Mouse (Mus musculus) intestine, embryonic 14.5 days (tissue): ENCODE data around the gene Nebl. TPM values are rescaled to one million over a fixed set of nuclear protein-coding genes. Genes with fewer than 3 reads are reported as not detected.

Experiments
- ATAC-seq: fragments of 200-750 bp; cut with Nextera tagmentation; replicated peaks from 2 replicates; pipeline ENCODE4 v1.8.0; 2017; ENCODE audit warnings: low read depth, moderate number of reproducible peaks, moderate TSS enrichment, moderate library complexity; ENCODE audit not compliant: low FRiP score, low TSS enrichment
- DNase-seq: peaks from one replicate; pipeline ENCODE4 v3.0.0-alpha.2; 2018; ENCODE audit warnings: low spot score
- H3K27ac ChIP-seq: fragments of 300-500 bp; sonication (generic); 2 replicates; pipeline ENCODE4 v1.5.1; 2014; ENCODE audit warnings: low read depth, mild to moderate bottlenecking, control low read depth
- H3K27me3 ChIP-seq: fragments of 300-500 bp; sonication (generic); replicated peaks from 2 replicates; pipeline ENCODE4 v1.6.1; 2014; ENCODE audit warnings: low read length, control low read depth; ENCODE audit not compliant: control insufficient read depth, insufficient read depth
- H3K36me3 ChIP-seq: fragments of 300-500 bp; sonication (generic); 2 replicates; pipeline ENCODE4 v1.6.1; 2014; ENCODE audit warnings: low read length, control low read depth; ENCODE audit not compliant: control insufficient read depth, insufficient read depth
- H3K4me1 ChIP-seq: fragments of 300-500 bp; sonication (generic); replicated peaks from 2 replicates; pipeline ENCODE4 v1.6.1; 2014; ENCODE audit warnings: low read length, control low read depth, mixed read lengths; ENCODE audit not compliant: control insufficient read depth, insufficient read depth
- H3K4me2 ChIP-seq: fragments of 300-500 bp; sonication (generic); 2 replicates; pipeline ENCODE4 v1.6.1; 2014; ENCODE audit warnings: low read length
- H3K4me3 ChIP-seq: fragments of 300-500 bp; sonication (generic); 2 replicates; pipeline ENCODE4 v1.5.1; 2014; ENCODE audit warnings: low read depth, low read length, control low read depth, mixed read lengths
- H3K9ac ChIP-seq: fragments of 300-500 bp; sonication (generic); 2 replicates; pipeline ENCODE4 v1.6.1; 2014; ENCODE audit warnings: mild to moderate bottlenecking, low read length
- H3K9me3 ChIP-seq: fragments of 300-500 bp; sonication (generic); 2 replicates; pipeline ENCODE4 v1.6.1; 2016; ENCODE audit warnings: low read length, control low read depth; ENCODE audit not compliant: control insufficient read depth
- WGBS: fragments of 180-500 bp; shearing (Covaris S2); extraction: QIAGEN DNeasy Blood & Tissue Kit; methylation state at CpG from one replicate; pipeline ENCODE4 v1.1.7; 2014; 5-methylcytosine and 5-hydroxymethylcytosine counted together
- polyA plus RNA-seq: library from polyadenylated mRNA; unstranded; fragments of >200 nt; fragmentation: Nextera tagmentation; extraction: Ambion mirVana; gene quantifications from 2 replicates; pipeline ENCODE4 v1.2.1, GENCODE M21; 2014

Gene Nebl
- polyA plus RNA-seq, 1 experiment from 2014 or later = 0.99 TPM

GRCm38 (mm10) chr2:17365671-17366070 lies 365.6 kb downstream of the Nebl start:
- Histone ChIP-seq H3K36me3 (no peaks in the 10 kb centered on the region), H3K27me3 (no peaks in the 10 kb centered on the region), H3K4me1 (peaks cover 7% of the 10 kb centered on the region), H3K9me3 (no peaks in the 10 kb centered on the region), H3K27ac (no peak overlapping the region), H3K4me3 (no peak overlapping the region), H3K4me2 (no peak overlapping the region), H3K9ac (no peak overlapping the region)
- WGBS = 69% methylated on average over 5 of the region's 5 CpGs
- DNase-seq (no peak), ATAC-seq (no peak)

- DNase-seq = no peak
- Histone ChIP-seq H3K4me2 (no peak overlapping the region), H3K36me3 (no peaks in the 10 kb centered on the region), H3K27ac (no peak overlapping the region), H3K4me3 (no peak overlapping the region), H3K4me1 (peaks cover 7% of the 10 kb centered on the region), H3K27me3 (no peaks in the 10 kb centered on the region), H3K9ac (no peak overlapping the region), H3K9me3 (no peaks in the 10 kb centered on the region)
- ATAC-seq = no peak
- WGBS = 61% methylated on average over 6 of the region's 6 CpGs
Measured at GRCm38 (mm10) chr2:17364971-17365548, 366.2 kb downstream of the Nebl start.

- Histone ChIP-seq H3K36me3 (no peaks in the 10 kb centered on the region), H3K4me3 (no peak overlapping the region), H3K27me3 (no peaks in the 10 kb centered on the region), H3K27ac (0 out of 2 replicates have a peak overlapping the region, but pooled peaks have one; percentile 11), H3K9me3 (no peaks in the 10 kb centered on the region), H3K4me1 (peaks cover 7% of the 10 kb centered on the region), H3K9ac (no peak overlapping the region), H3K4me2 (0 out of 2 replicates have a peak overlapping the region, but pooled peaks have one; percentile 6)
- no peak for ATAC-seq
- DNase-seq = peak; percentile 51
- WGBS = 26% methylated on average over 12 of the region's 12 CpGs
Measured at GRCm38 (mm10) chr2:17363337-17364216, 367.7 kb downstream of the Nebl start.

- 85% methylated on average over 1 of the region's 1 CpGs for WGBS
- Histone ChIP-seq H3K9me3 (no peaks in the 10 kb centered on the region), H3K9ac (no peak overlapping the region)
Measured at GRCm38 (mm10) chr2:17362181-17362580, 369.1 kb downstream of the Nebl start.

GRCm38 (mm10) chr2:17344643-17345042 lies 386.6 kb downstream of the Nebl start:
- H3K4me2 ChIP-seq = no peak overlapping the region
- no peak overlapping the region for H3K9ac ChIP-seq
- ATAC-seq (no peak), DNase-seq (no peak)
- no peak overlapping the region for H3K4me3 ChIP-seq
- 88% methylated on average over 1 of the region's 1 CpGs for WGBS
- no peaks in the 10 kb centered on the region for H3K9me3 ChIP-seq
- H3K27ac ChIP-seq = no peak overlapping the region
- H3K27me3 ChIP-seq = no peaks in the 10 kb centered on the region
- H3K36me3 ChIP-seq = no peaks in the 10 kb centered on the region
- no peaks in the 10 kb centered on the region for H3K4me1 ChIP-seq

More at GRCm38 (mm10) chr2:17362181-17362580, 369.1 kb downstream of the Nebl start:
- no peak overlapping the region for H3K4me2 ChIP-seq
- no peaks in the 10 kb centered on the region for H3K27me3 ChIP-seq
- H3K4me1 ChIP-seq = peaks cover 7% of the 10 kb centered on the region
- H3K4me3 ChIP-seq = no peak overlapping the region
- ATAC-seq = no peak
- no peak overlapping the region for H3K27ac ChIP-seq
- H3K36me3 ChIP-seq = no peaks in the 10 kb centered on the region
- DNase-seq = no peak

GRCm38 (mm10) chr2:17335451-17335850 lies 395.8 kb downstream of the Nebl start:
- Histone ChIP-seq H3K4me1 (no peaks in the 10 kb centered on the region), H3K4me2 (no peak overlapping the region), H3K27ac (no peak overlapping the region), H3K36me3 (no peaks in the 10 kb centered on the region), H3K27me3 (no peaks in the 10 kb centered on the region), H3K4me3 (no peak overlapping the region), H3K9me3 (no peaks in the 10 kb centered on the region), H3K9ac (no peak overlapping the region)
- 83% methylated on average over 5 of the region's 5 CpGs for WGBS
- no peak for ATAC-seq
- no peak for DNase-seq

GRCm38 (mm10) chr2:17326590-17326989 lies 404.7 kb downstream of the Nebl start:
- ATAC-seq (no peak), DNase-seq (no peak)
- no peaks in the 10 kb centered on the region for H3K9me3 ChIP-seq
- H3K4me2 ChIP-seq = no peak overlapping the region
- H3K4me3 ChIP-seq = no peak overlapping the region
- H3K27me3 ChIP-seq = no peaks in the 10 kb centered on the region
- no peak overlapping the region for H3K9ac ChIP-seq
- H3K27ac ChIP-seq = no peak overlapping the region
- no peaks in the 10 kb centered on the region for H3K36me3 ChIP-seq
- WGBS = 96% methylated on average over 1 of the region's 1 CpGs
- H3K4me1 ChIP-seq = no peaks in the 10 kb centered on the region

GRCm38 (mm10) chr2:17316850-17317249 lies 414.4 kb downstream of the Nebl start:
- no peak overlapping the region for H3K27ac ChIP-seq
- no peak overlapping the region for H3K4me3 ChIP-seq
- H3K9ac ChIP-seq = no peak overlapping the region
- no peaks in the 10 kb centered on the region for H3K9me3 ChIP-seq
- no peak overlapping the region for H3K4me2 ChIP-seq
- no peak for ATAC-seq
- no peak for DNase-seq
- no peaks in the 10 kb centered on the region for H3K27me3 ChIP-seq
- no peaks in the 10 kb centered on the region for H3K36me3 ChIP-seq
- 79% methylated on average over 5 of the region's 5 CpGs for WGBS
- no peaks in the 10 kb centered on the region for H3K4me1 ChIP-seq
